In the genomic region with DNA sequence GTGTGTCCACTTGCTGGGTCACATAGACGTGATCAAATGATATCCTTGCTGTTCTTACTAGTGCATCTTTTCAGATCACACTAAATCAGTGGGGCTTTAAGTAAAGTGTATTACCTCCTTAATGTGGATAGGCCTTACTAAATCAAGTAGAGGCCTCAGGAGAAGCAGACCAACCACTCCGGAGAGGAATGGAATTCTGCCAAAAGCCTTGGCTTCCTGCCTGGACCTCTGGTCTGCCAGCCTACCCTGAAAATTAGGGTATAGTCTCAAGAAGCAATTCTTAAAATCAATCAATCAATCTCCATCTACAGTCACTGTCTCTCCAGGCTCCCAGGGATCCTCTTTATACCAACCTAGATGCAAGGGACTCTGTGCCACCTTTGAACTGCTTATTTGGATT, we compare ENCODE assay signal across 12 mouse cellular contexts. TPM values are rescaled to one million over a fixed set of nuclear protein-coding genes. Genes with fewer than 3 reads are reported as not detected.
DNase-seq lines count a peak whose midpoint lies in the region; ATAC-seq and TF ChIP-seq lines count a peak whose summit lies in the region.
"Had no signal": no experiment of that assay in that cellular context is flagged by ENCODE, and none has a peak within 500 bp of the region (broad histone marks: within the 10 kb centered on the region; RNA-seq: fewer than 3 reads in every experiment).

No protein-coding gene starts in this region.

- TF ChIP-seq EP300 in heart, postnatal 0 days (IDR thresholded peaks at IDR 0.05; ENCODE audit: low read depth), result no peak

- no peak overlapping the region for H3K9ac ChIP-seq in kidney, embryonic 16.5 days (replicated peaks; ENCODE audit: low read length)
- H3K9ac ChIP-seq in heart, postnatal 0 days (replicated peaks; ENCODE audit: low read depth, low read length), result no peak overlapping the region
- H3K9ac ChIP-seq: limb, embryonic 12.5 days; neural tube, embryonic 15.5 days; stomach, embryonic 15.5 days had no signal

- H3K9me3 ChIP-seq in kidney, embryonic 16.5 days (ENCODE audit: low read length), result no peaks in the 10 kb centered on the region
- H3K9me3 ChIP-seq in heart, postnatal 0 days (replicated peaks; ENCODE audit: control insufficient read depth, low read length), result no peaks in the 10 kb centered on the region
- H3K9me3 ChIP-seq: limb, embryonic 12.5 days; neural tube, embryonic 15.5 days; stomach, embryonic 15.5 days had no signal

- TF ChIP-seq CTCF in heart, postnatal 0 days (IDR thresholded peaks at IDR 0.05; ENCODE audit: low read depth), result no peak

- H3K4me3 ChIP-seq in kidney, embryonic 16.5 days (ENCODE audit: low read length), result no peak overlapping the region
- no peak overlapping the region for H3K4me3 ChIP-seq in heart, postnatal 0 days (ENCODE audit: low read depth, low read length)
- H3K4me3 ChIP-seq: limb, embryonic 12.5 days; neural tube, embryonic 15.5 days; stomach, embryonic 15.5 days had no signal

- H3K4me1 ChIP-seq in kidney, embryonic 16.5 days (ENCODE audit: insufficient read depth, low read length), result peaks cover 15% of the 10 kb centered on the region
- H3K4me1 ChIP-seq in heart, postnatal 0 days (ENCODE audit: control insufficient read depth, insufficient read depth), result peaks cover 58% of the 10 kb centered on the region

- peak; percentile 19 to 73 for DNase-seq in adrenal gland, adult (ENCODE audit: inconsistent age in 2 of 2, low spot score in 1 of 2)
- no peak for DNase-seq in adrenal gland, postnatal 4 days (ENCODE audit: low spot score in 2 of 2)
- DNase-seq in kidney, adult 18-20 months, result peak; percentile 64
- peak; percentile 13 for DNase-seq in 3T3-L1 (ENCODE audit: low read depth, low spot score)
- DNase-seq in heart, postnatal 0 days (ENCODE audit: low spot score), result no peak
- no peak for DNase-seq in urinary bladder, postnatal 25 days (ENCODE audit: low spot score)
- no peak for DNase-seq in thymus, postnatal 10 days (ENCODE audit: low spot score in 2 of 2)
- DNase-seq: layer of hippocampus, adult 9-11 months had no signal

- ATAC-seq in kidney, embryonic 16.5 days (ENCODE audit: low FRiP score, low TSS enrichment), result no peak
- ATAC-seq in heart, postnatal 0 days (ENCODE audit: insufficient read depth, low read depth), result no peak

- H3K27ac ChIP-seq in kidney, embryonic 16.5 days (ENCODE audit: low read length), result no peak overlapping the region
- peak overlapping the region; percentile 63 for H3K27ac ChIP-seq in heart, postnatal 0 days (ENCODE audit: low read depth)
- H3K27ac ChIP-seq: limb, embryonic 12.5 days; neural tube, embryonic 15.5 days; stomach, embryonic 15.5 days had no signal

- no peaks in the 10 kb centered on the region for H3K36me3 ChIP-seq in kidney, embryonic 16.5 days (ENCODE audit: insufficient read depth, low read length)
- H3K36me3 ChIP-seq in heart, postnatal 0 days (replicated peaks; ENCODE audit: control insufficient read depth, insufficient read depth, low read length), result no peaks in the 10 kb centered on the region
- H3K36me3 ChIP-seq: limb, embryonic 12.5 days; neural tube, embryonic 15.5 days; stomach, embryonic 15.5 days had no signal

- WGBS in kidney, embryonic 16.5 days, result 41% methylated on average over 2 of the region's 2 CpGs
- WGBS in heart, postnatal 0 days, result 29% methylated on average over 2 of the region's 2 CpGs

- H3K4me2 ChIP-seq in kidney, embryonic 16.5 days (replicated peaks; ENCODE audit: low read depth, low read length), result no peak overlapping the region
- no peak overlapping the region for H3K4me2 ChIP-seq in heart, postnatal 0 days (ENCODE audit: low read depth, low read length)
- H3K4me2 ChIP-seq: limb, embryonic 12.5 days; neural tube, embryonic 15.5 days; stomach, embryonic 15.5 days had no signal

- no peaks in the 10 kb centered on the region for H3K27me3 ChIP-seq in kidney, embryonic 16.5 days (ENCODE audit: insufficient read depth, low read length)
- H3K27me3 ChIP-seq in heart, postnatal 0 days (ENCODE audit: control insufficient read depth, insufficient read depth, low read length), result no peaks in the 10 kb centered on the region
- H3K27me3 ChIP-seq: neural tube, embryonic 15.5 days; stomach, embryonic 15.5 days had no signal

RNA-seq across cellular contexts. Expression of gene Trabd2b, which starts 59.1 kb away (rescaled TPM):
- 1 to 10 TPM; 1.9 to 7.2 TPM for total RNA-seq in adrenal gland, postnatal 4 days (2021)
- 5.7 and 6.1 TPM in 2 replicates for polyA plus RNA-seq in kidney, embryonic 16.5 days (2015; fragmentation: Nextera tagmentation; extraction: Ambion mirVana)
- total RNA-seq in heart, postnatal 0 days (2014; rRNA removed; ENCODE audit: low replicate concordance), result 8.5 and 10.5 TPM in 2 replicates
- polyA plus RNA-seq in heart, postnatal 0 days (2015; fragmentation: Nextera tagmentation; extraction: Ambion mirVana), result 4.2 and 4.5 TPM in 2 replicates

Comparison
In these comparisons a context has a peak if more than half of its experiments do, and no peak if none do; other contexts are left out.
1. DNase-seq: peak in adrenal gland, adult (2 of 2), kidney, adult 18-20 months (single experiment) and 3T3-L1 (single experiment); none in adrenal gland, postnatal 4 days (0 of 2), heart, postnatal 0 days (single experiment), urinary bladder, postnatal 25 days (single experiment) and thymus, postnatal 10 days (0 of 2).